Mouse (Mus musculus) neural tube, embryonic 11.5 days (tissue): ENCODE measurements at regions not wholly inside any gene's neighbourhood (a gene's known extent, or its start where the extent isn't known, plus 50 kb on each side); places are given as distances from the start of the nearest gene placed in this dataset.

Experiments used
- ATAC-seq: fragments of 200-750 bp; cut with Nextera tagmentation; 2 replicates; pipeline ENCODE4 v1.8.0; 2017; ENCODE audit warnings: moderate number of reproducible peaks, mild to moderate bottlenecking, moderate TSS enrichment, moderate library complexity; ENCODE audit not compliant: insufficient read depth, low FRiP score, low TSS enrichment
- DNase-seq: peaks from one replicate; pipeline ENCODE4 v3.0.0-alpha.2; 2015; ENCODE audit warnings: low spot score
- H3K27ac ChIP-seq: fragments of 300-500 bp; sonication (generic); 2 replicates; pipeline ENCODE4 v1.5.1; 2014; ENCODE audit warnings: low read depth, mild to moderate bottlenecking, low read length
- H3K27me3 ChIP-seq: fragments of 300-500 bp; sonication (generic); 2 replicates; pipeline ENCODE4 v1.6.1; 2014; ENCODE audit warnings: mild to moderate bottlenecking, low read length, mixed read lengths; ENCODE audit not compliant: control insufficient read depth, insufficient read depth
- H3K36me3 ChIP-seq: fragments of 300-500 bp; sonication (generic); 2 replicates; pipeline ENCODE4 v1.6.1; 2014; ENCODE audit warnings: mild to moderate bottlenecking, low read length, moderate library complexity, mixed read lengths; ENCODE audit not compliant: control insufficient read depth, insufficient read depth
- H3K4me1 ChIP-seq: fragments of 300-500 bp; sonication (generic); 2 replicates; pipeline ENCODE4 v1.6.1; 2014; ENCODE audit warnings: low read length, mixed read lengths; ENCODE audit not compliant: control insufficient read depth, insufficient read depth
- H3K4me2 ChIP-seq: fragments of 300-500 bp; sonication (generic); 2 replicates; pipeline ENCODE4 v1.6.1; 2014; ENCODE audit warnings: low read depth, mild to moderate bottlenecking, moderate library complexity
- H3K4me3 ChIP-seq: fragments of 300-500 bp; sonication (generic); 2 replicates; pipeline ENCODE4 v1.5.1; 2014; ENCODE audit warnings: low read depth, low read length
- H3K9ac ChIP-seq: fragments of 300-500 bp; sonication (generic); 2 replicates; pipeline ENCODE4 v1.6.1; 2014; ENCODE audit warnings: mild to moderate bottlenecking, low read length
- H3K9me3 ChIP-seq: fragments of 300-500 bp; sonication (generic); 2 replicates; pipeline ENCODE4 v1.6.1; 2016; ENCODE audit warnings: low read length; ENCODE audit not compliant: control insufficient read depth
- WGBS: fragments of 180-500 bp; shearing (Covaris S2); extraction: QIAGEN DNeasy Blood & Tissue Kit; methylation state at CpG from one replicate; pipeline ENCODE4 v1.1.7; 2014; 5-methylcytosine and 5-hydroxymethylcytosine counted together

DNA sequence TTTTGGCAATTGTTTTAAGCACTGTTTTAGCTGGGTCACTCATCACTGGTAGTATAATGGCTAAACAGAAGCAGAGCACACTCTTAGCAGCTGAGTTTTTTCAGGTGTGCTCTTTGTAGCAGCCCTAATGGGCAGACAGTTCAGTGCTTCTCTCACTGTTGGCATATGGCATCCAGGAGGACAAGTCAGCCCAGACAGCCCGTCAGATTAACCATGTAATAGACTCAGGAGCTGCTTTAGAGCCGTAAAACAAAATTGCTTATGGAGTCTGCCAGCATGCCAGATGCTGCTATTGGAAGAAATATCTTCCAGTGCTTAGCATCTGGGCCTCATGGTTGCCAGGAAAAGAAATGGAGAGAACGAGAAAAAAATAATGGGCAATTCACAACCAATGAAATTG, 835.7 kb upstream of the Nudt12 start:
- Histone ChIP-seq H3K9me3 (no peaks in the 10 kb centered on the region), H3K9ac (no peak overlapping the region), H3K4me2 (no peak overlapping the region), H3K4me3 (no peak overlapping the region), H3K36me3 (no peaks in the 10 kb centered on the region), H3K4me1 (no peaks in the 10 kb centered on the region), H3K27me3 (no peaks in the 10 kb centered on the region), H3K27ac (no peak overlapping the region)
- ATAC-seq: 0 out of 2 replicates have a peak, but pooled peaks have one; percentile 32
- no peak for DNase-seq
- 43% methylated on average over 3 of the region's 3 CpGs for WGBS

- no peaks in the 10 kb centered on the region for H3K36me3 ChIP-seq
These were observed 832.2 kb upstream of the Nudt12 start for GRCm38 (mm10) chr17:59845261-59845819.

GRCm38 (mm10) chr17:59805870-59806269, 792.7 kb upstream of the Nudt12 start:
- ATAC-seq: no peak
- H3K27ac ChIP-seq: no peak overlapping the region
- 83% methylated on average over 3 of the region's 3 CpGs for WGBS

More at GRCm38 (mm10) chr17:59845261-59845819, 832.2 kb upstream of the Nudt12 start:
- H3K9me3 ChIP-seq: no peaks in the 10 kb centered on the region
- ATAC-seq: no peak
- no peak overlapping the region for H3K27ac ChIP-seq
- H3K4me3 ChIP-seq: no peak overlapping the region
- no peaks in the 10 kb centered on the region for H3K4me1 ChIP-seq
- H3K9ac ChIP-seq: no peak overlapping the region
- no peak overlapping the region for H3K4me2 ChIP-seq
- no peak for DNase-seq
- 92% methylated on average over 4 of the region's 4 CpGs for WGBS
- H3K27me3 ChIP-seq: no peaks in the 10 kb centered on the region

DNA sequence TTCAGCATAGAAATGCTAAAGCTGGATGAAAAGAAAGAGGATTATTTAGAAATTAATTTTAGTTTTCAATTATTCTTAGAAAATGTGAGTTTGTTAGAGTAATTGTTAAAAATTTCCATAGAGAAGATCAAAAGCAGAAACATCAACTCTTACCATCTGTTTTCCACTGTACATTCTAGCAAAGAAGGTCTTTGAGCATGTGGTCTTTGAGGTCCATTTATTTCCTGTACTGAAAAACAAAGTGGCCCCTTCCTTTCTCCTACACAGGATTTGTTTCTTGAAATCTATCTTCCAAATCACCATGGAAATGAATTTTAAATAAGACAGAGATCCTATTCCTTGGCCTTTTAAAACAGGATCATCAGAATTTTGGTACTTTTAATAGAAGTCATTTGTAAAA, 780.3 kb upstream of the Nudt12 start:
- no peaks in the 10 kb centered on the region for H3K27me3 ChIP-seq

More at GRCm38 (mm10) chr17:59805870-59806269, 792.7 kb upstream of the Nudt12 start:
- DNase-seq: no peak
- H3K9ac ChIP-seq: no peak overlapping the region
- no peaks in the 10 kb centered on the region for H3K4me1 ChIP-seq
- no peak overlapping the region for H3K4me3 ChIP-seq
- H3K27me3 ChIP-seq: no peaks in the 10 kb centered on the region
- H3K9me3 ChIP-seq: no peaks in the 10 kb centered on the region
- H3K4me2 ChIP-seq: no peak overlapping the region
- H3K36me3 ChIP-seq: no peaks in the 10 kb centered on the region

GRCm38 (mm10) chr17:59792780-59793179, 779.6 kb upstream of the Nudt12 start:
- Histone ChIP-seq H3K27me3 (no peaks in the 10 kb centered on the region), H3K36me3 (no peaks in the 10 kb centered on the region), H3K9ac (no peak overlapping the region), H3K9me3 (no peaks in the 10 kb centered on the region), H3K4me3 (no peak overlapping the region), H3K27ac (no peak overlapping the region), H3K4me1 (no peaks in the 10 kb centered on the region), H3K4me2 (no peak overlapping the region)
- DNase-seq (no peak), ATAC-seq (no peak)
- 54% methylated on average over 4 of the region's 4 CpGs for WGBS

More for the DNA sequence above, 780.3 kb upstream of the Nudt12 start:
- H3K36me3 ChIP-seq: no peaks in the 10 kb centered on the region
- no peak overlapping the region for H3K4me2 ChIP-seq
- H3K9ac ChIP-seq: no peak overlapping the region
- DNase-seq (no peak), ATAC-seq (no peak)
- H3K27ac ChIP-seq: no peak overlapping the region
- H3K4me3 ChIP-seq: no peak overlapping the region
- H3K4me1 ChIP-seq: no peaks in the 10 kb centered on the region
- no peaks in the 10 kb centered on the region for H3K9me3 ChIP-seq

- DNase-seq: no peak
These were observed 760.9 kb upstream of the Nudt12 start for GRCm38 (mm10) chr17:59774075-59774474.

GRCm38 (mm10) chr17:59766580-59766979, 753.4 kb upstream of the Nudt12 start:
- Histone ChIP-seq H3K27ac (no peak overlapping the region), H3K9me3 (no peaks in the 10 kb centered on the region), H3K36me3 (no peaks in the 10 kb centered on the region), H3K4me2 (no peak overlapping the region), H3K9ac (no peak overlapping the region), H3K4me1 (no peaks in the 10 kb centered on the region), H3K27me3 (no peaks in the 10 kb centered on the region), H3K4me3 (no peak overlapping the region)
- ATAC-seq (no peak), DNase-seq (no peak)
- WGBS: 92% methylated on average over 7 of the region's 7 CpGs

More at GRCm38 (mm10) chr17:59774075-59774474, 760.9 kb upstream of the Nudt12 start:
- Histone ChIP-seq H3K9me3 (no peaks in the 10 kb centered on the region), H3K27me3 (no peaks in the 10 kb centered on the region), H3K36me3 (no peaks in the 10 kb centered on the region), H3K27ac (no peak overlapping the region), H3K9ac (no peak overlapping the region), H3K4me3 (no peak overlapping the region), H3K4me2 (no peak overlapping the region), H3K4me1 (no peaks in the 10 kb centered on the region)
- WGBS: 54% methylated on average over 3 of the region's 3 CpGs
- no peak for ATAC-seq

GRCm38 (mm10) chr17:59764486-59764885, 751.3 kb upstream of the Nudt12 start:
- H3K4me3 ChIP-seq: no peak overlapping the region
- DNase-seq: no peak
- ATAC-seq: no peak
- H3K9me3 ChIP-seq: no peaks in the 10 kb centered on the region
- no peaks in the 10 kb centered on the region for H3K4me1 ChIP-seq
- H3K36me3 ChIP-seq: no peaks in the 10 kb centered on the region
- no peak overlapping the region for H3K9ac ChIP-seq
- 94% methylated on average over 2 of the region's 2 CpGs for WGBS
- H3K4me2 ChIP-seq: no peak overlapping the region
- H3K27me3 ChIP-seq: no peaks in the 10 kb centered on the region
- no peak overlapping the region for H3K27ac ChIP-seq

DNA sequence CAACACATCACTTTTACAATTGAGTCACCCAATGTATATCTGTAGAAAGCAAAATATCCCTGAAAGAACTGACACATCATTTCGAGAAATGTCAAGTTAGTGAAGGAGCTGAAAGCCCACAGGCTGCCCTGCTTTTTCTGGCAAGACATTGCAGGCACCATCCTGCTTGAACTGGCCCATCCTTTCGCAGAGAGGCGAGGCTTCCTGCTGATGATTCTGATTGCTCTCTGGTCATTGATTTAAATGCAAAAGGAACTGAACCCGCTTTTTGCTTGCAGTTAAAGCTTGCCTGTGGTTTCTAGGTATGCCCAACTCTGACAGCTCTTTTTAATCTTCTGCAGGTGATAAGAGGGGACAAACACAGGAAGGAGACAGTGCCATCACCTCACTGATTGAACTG, 748.9 kb upstream of the Nudt12 start:
- H3K4me1 ChIP-seq: no peaks in the 10 kb centered on the region
- H3K36me3 ChIP-seq: no peaks in the 10 kb centered on the region
- H3K9me3 ChIP-seq: no peaks in the 10 kb centered on the region
- DNase-seq (no peak), ATAC-seq (no peak)
- WGBS: 31% methylated on average over 4 of the region's 4 CpGs
- H3K27ac ChIP-seq: no peak overlapping the region
- no peak overlapping the region for H3K9ac ChIP-seq
- no peak overlapping the region for H3K4me3 ChIP-seq
- no peaks in the 10 kb centered on the region for H3K27me3 ChIP-seq
- no peak overlapping the region for H3K4me2 ChIP-seq
